Mouse (Mus musculus) limb, embryonic 15.5 days (tissue): ENCODE data around the gene Tsen54. TPM values are rescaled to one million over a fixed set of nuclear protein-coding genes. Genes with fewer than 3 reads are reported as not detected.

ENCODE experiments used
- ATAC-seq: fragments of 200-750 bp; cut with Nextera tagmentation; 2 replicates; pipeline ENCODE4 v1.8.0; 2017; ENCODE audit warnings: low read depth, moderate TSS enrichment; ENCODE audit not compliant: insufficient number of reproducible peaks, low FRiP score, low TSS enrichment
- H3K27ac ChIP-seq: fragments of 300-500 bp; sonication (generic); 2 replicates; pipeline ENCODE4 v1.5.1; 2015; ENCODE audit warnings: moderate library complexity, mild to moderate bottlenecking, inconsistent platforms
- H3K27me3 ChIP-seq: fragments of 300-500 bp; sonication (generic); 2 replicates; pipeline ENCODE4 v1.6.1; 2015; ENCODE audit warnings: inconsistent platforms
- H3K36me3 ChIP-seq: fragments of 300-500 bp; sonication (generic); 2 replicates; pipeline ENCODE4 v1.6.1; 2015; ENCODE audit warnings: inconsistent platforms
- H3K4me1 ChIP-seq: fragments of 300-500 bp; sonication (generic); 2 replicates; pipeline ENCODE4 v1.6.1; 2015; ENCODE audit warnings: inconsistent platforms
- H3K4me2 ChIP-seq: fragments of 300-500 bp; sonication (generic); 2 replicates; pipeline ENCODE4 v1.6.1; 2015; ENCODE audit warnings: mild to moderate bottlenecking, inconsistent platforms
- H3K4me3 ChIP-seq: fragments of 300-500 bp; sonication (generic); 2 replicates; pipeline ENCODE4 v1.5.1; 2015; ENCODE audit warnings: mild to moderate bottlenecking, inconsistent platforms
- H3K9ac ChIP-seq: fragments of 300-500 bp; sonication (generic); 2 replicates; pipeline ENCODE4 v1.6.1; 2015; ENCODE audit warnings: inconsistent platforms
- H3K9me3 ChIP-seq: fragments of 300-500 bp; sonication (generic); 2 replicates; pipeline ENCODE4 v1.6.1; 2016; ENCODE audit warnings: inconsistent platforms
- WGBS: fragments of 180-500 bp; shearing (Covaris S2); methylation state at CpG from one replicate; pipeline ENCODE4 v1.1.7; 2015; 5-methylcytosine and 5-hydroxymethylcytosine counted together
- polyA plus RNA-seq: library from polyadenylated mRNA; unstranded; fragments of >200 nt; fragmentation: Nextera tagmentation; extraction: Ambion mirVana; gene quantifications from 2 replicates; pipeline ENCODE4 v1.2.1, GENCODE M21; 2015

The Tsen54 gene
- polyA plus RNA-seq, 1 experiment from 2014 or later: 31.3 TPM

- Histone ChIP-seq H3K4me2 (no peak overlapping the region), H3K4me1 (peaks cover 62% of the 10 kb centered on the region), H3K9ac (no peak overlapping the region), H3K27ac (peak overlapping the region; percentile 73), H3K27me3 (no peaks in the 10 kb centered on the region), H3K36me3 (peaks cover 15% of the 10 kb centered on the region; the same call in 1 of the 2 replicates), H3K9me3 (no peaks in the 10 kb centered on the region), H3K4me3 (no peak overlapping the region)
- ATAC-seq: peak; percentile 17; the same call in 1 of the 2 replicates
- WGBS: 29% methylated on average over 9 of the region's 9 CpGs
These were observed 35.4 kb upstream of the Tsen54 start for GRCm38 (mm10) chr11:115779038-115779571.

GRCm38 (mm10) chr11:115780141-115781070 is 34.1 kb upstream of the Tsen54 start:
- ATAC-seq: no peak
- 28% methylated on average over 20 of the region's 20 CpGs for WGBS
- 0 out of 2 replicates have a peak overlapping the region, but pooled peaks have one; percentile 73 for H3K27ac ChIP-seq

GRCm38 (mm10) chr11:115786473-115786872 is 28.1 kb upstream of the Tsen54 start:
- Histone ChIP-seq H3K27me3 (no peaks in the 10 kb centered on the region), H3K36me3 (peaks cover 55% of the 10 kb centered on the region), H3K27ac (no peak overlapping the region), H3K9ac (no peak overlapping the region), H3K4me1 (peaks cover 10% of the 10 kb centered on the region; the same call in 1 of the 2 replicates), H3K9me3 (no peaks in the 10 kb centered on the region), H3K4me2 (no peak overlapping the region), H3K4me3 (no peak overlapping the region)
- WGBS: 76% methylated on average over 6 of the region's 6 CpGs
- no peak for ATAC-seq

More at GRCm38 (mm10) chr11:115780141-115781070, 34.1 kb upstream of the Tsen54 start:
- Histone ChIP-seq H3K9ac (no peak overlapping the region), H3K4me2 (no peak overlapping the region), H3K4me1 (peaks cover 55% of the 10 kb centered on the region), H3K36me3 (peaks cover 18% of the 10 kb centered on the region; the same call in 1 of the 2 replicates), H3K4me3 (no peak overlapping the region), H3K27me3 (no peaks in the 10 kb centered on the region), H3K9me3 (no peaks in the 10 kb centered on the region)

- Histone ChIP-seq H3K4me1 (peaks cover 4% of the 10 kb centered on the region; the same call in 1 of the 2 replicates), H3K4me2 (no peak overlapping the region), H3K27me3 (no peaks in the 10 kb centered on the region), H3K36me3 (peaks cover 86% of the 10 kb centered on the region), H3K4me3 (no peak overlapping the region), H3K9me3 (no peaks in the 10 kb centered on the region), H3K27ac (no peak overlapping the region), H3K9ac (no peak overlapping the region)
- no peak for ATAC-seq
- 94% methylated on average over 7 of the region's 7 CpGs for WGBS
These were observed 24.7 kb upstream of the Tsen54 start for GRCm38 (mm10) chr11:115789787-115790186.

GRCm38 (mm10) chr11:115791919-115792318 is 22.6 kb upstream of the Tsen54 start:
- 92% methylated on average over 16 of the region's 16 CpGs for WGBS
- Histone ChIP-seq H3K9me3 (no peaks in the 10 kb centered on the region), H3K9ac (no peak overlapping the region), H3K4me3 (no peak overlapping the region), H3K36me3 (peaks cover 91% of the 10 kb centered on the region), H3K27me3 (no peaks in the 10 kb centered on the region), H3K4me1 (no peaks in the 10 kb centered on the region), H3K27ac (no peak overlapping the region), H3K4me2 (no peak overlapping the region)
- no peak for ATAC-seq

GRCm38 (mm10) chr11:115792353-115792752 is 22.2 kb upstream of the Tsen54 start:
- Histone ChIP-seq H3K4me3 (no peak overlapping the region), H3K4me2 (no peak overlapping the region), H3K27me3 (no peaks in the 10 kb centered on the region), H3K4me1 (0 out of 2 replicates have a peak, but pooled peaks cover 2% of the 10 kb centered on the region), H3K9ac (no peak overlapping the region), H3K36me3 (peaks cover 91% of the 10 kb centered on the region), H3K9me3 (no peaks in the 10 kb centered on the region), H3K27ac (no peak overlapping the region)
- 88% methylated on average over 14 of the region's 14 CpGs for WGBS
- ATAC-seq: no peak

GRCm38 (mm10) chr11:115796898-115797297 is 17.6 kb upstream of the Tsen54 start:
- no peaks in the 10 kb centered on the region for H3K9me3 ChIP-seq
- no peak overlapping the region for H3K9ac ChIP-seq
- 82% methylated on average over 15 of the region's 15 CpGs for WGBS
- peaks cover 100% of the 10 kb centered on the region for H3K36me3 ChIP-seq
- H3K27ac ChIP-seq: no peak overlapping the region
- no peak overlapping the region for H3K4me3 ChIP-seq
- no peaks in the 10 kb centered on the region for H3K27me3 ChIP-seq
- no peak overlapping the region for H3K4me2 ChIP-seq
- 0 out of 2 replicates have a peak, but pooled peaks cover 2% of the 10 kb centered on the region for H3K4me1 ChIP-seq
- no peak for ATAC-seq

- H3K27ac ChIP-seq: no peak overlapping the region
These were observed 16.9 kb upstream of the Tsen54 start for GRCm38 (mm10) chr11:115797665-115798064.

GRCm38 (mm10) chr11:115800981-115801380 is 13.5 kb upstream of the Tsen54 start:
- no peak for ATAC-seq
- WGBS: 92% methylated on average over 18 of the region's 18 CpGs
- Histone ChIP-seq H3K27me3 (no peaks in the 10 kb centered on the region), H3K36me3 (peaks cover 97% of the 10 kb centered on the region), H3K4me2 (no peak overlapping the region), H3K4me3 (no peak overlapping the region), H3K27ac (no peak overlapping the region), H3K9me3 (no peaks in the 10 kb centered on the region), H3K4me1 (0 out of 2 replicates have a peak, but pooled peaks cover 2% of the 10 kb centered on the region), H3K9ac (no peak overlapping the region)

More at GRCm38 (mm10) chr11:115797665-115798064, 16.9 kb upstream of the Tsen54 start:
- Histone ChIP-seq H3K4me3 (no peak overlapping the region), H3K36me3 (peaks cover 100% of the 10 kb centered on the region), H3K4me2 (no peak overlapping the region), H3K4me1 (0 out of 2 replicates have a peak, but pooled peaks cover 2% of the 10 kb centered on the region), H3K27me3 (no peaks in the 10 kb centered on the region), H3K9ac (no peak overlapping the region), H3K9me3 (no peaks in the 10 kb centered on the region)
- ATAC-seq: no peak
- WGBS: 81% methylated on average over 9 of the region's 9 CpGs

- H3K27ac ChIP-seq: no peak overlapping the region
- H3K27me3 ChIP-seq: no peaks in the 10 kb centered on the region
- H3K4me2 ChIP-seq: no peak overlapping the region
- peaks cover 93% of the 10 kb centered on the region for H3K36me3 ChIP-seq
- H3K4me3 ChIP-seq: no peak overlapping the region
- WGBS: 88% methylated on average over 24 of the region's 24 CpGs
- ATAC-seq: no peak; the same call in 1 of the 2 replicates
- H3K9me3 ChIP-seq: no peaks in the 10 kb centered on the region
- H3K4me1 ChIP-seq: peaks cover 21% of the 10 kb centered on the region
- no peak overlapping the region for H3K9ac ChIP-seq
These were observed 11.3 kb upstream of the Tsen54 start for GRCm38 (mm10) chr11:115803072-115803709.

- peaks cover 40% of the 10 kb centered on the region for H3K4me1 ChIP-seq
- no peaks in the 10 kb centered on the region for H3K9me3 ChIP-seq
- H3K4me2 ChIP-seq: no peak overlapping the region
- H3K36me3 ChIP-seq: peaks cover 75% of the 10 kb centered on the region
- H3K27ac ChIP-seq: no peak overlapping the region
- H3K27me3 ChIP-seq: no peaks in the 10 kb centered on the region
- H3K9ac ChIP-seq: no peak overlapping the region
- ATAC-seq: no peak
- WGBS: 95% methylated on average over 7 of the region's 7 CpGs
- no peak overlapping the region for H3K4me3 ChIP-seq
These were observed 9.5 kb upstream of the Tsen54 start for GRCm38 (mm10) chr11:115805005-115805404.
